Mouse (Mus musculus) forebrain, embryonic 11.5 days (tissue): ENCODE data around the gene Tnfrsf8. TPM values are rescaled to one million over a fixed set of nuclear protein-coding genes. Genes with fewer than 3 reads are reported as not detected.

Experiments
- ATAC-seq: fragments of 200-750 bp; cut with Nextera tagmentation; replicated peaks from 2 replicates; pipeline ENCODE4 v1.8.0; 2017; ENCODE audit warnings: moderate TSS enrichment; ENCODE audit not compliant: low FRiP score
- DNase-seq: peaks from one replicate; pipeline ENCODE4 v3.0.0-alpha.2; 2017; ENCODE audit warnings: low spot score
- H3K27ac ChIP-seq: fragments of 300-500 bp; sonication (generic); 2 replicates; pipeline ENCODE4 v1.5.1; 2014; ENCODE audit warnings: low read depth, low read length
- H3K27me3 ChIP-seq: fragments of 300-500 bp; sonication (generic); 2 replicates; pipeline ENCODE4 v1.6.1; 2014; ENCODE audit warnings: mild to moderate bottlenecking, low read length, mixed read lengths; ENCODE audit not compliant: control insufficient read depth, insufficient read depth
- H3K36me3 ChIP-seq: fragments of 300-500 bp; sonication (generic); 2 replicates; pipeline ENCODE4 v1.6.1; 2014; ENCODE audit warnings: mild to moderate bottlenecking, low read length, moderate library complexity, mixed read lengths; ENCODE audit not compliant: control insufficient read depth, insufficient read depth
- H3K4me1 ChIP-seq: fragments of 300-500 bp; sonication (generic); replicated peaks from 2 replicates; pipeline ENCODE4 v1.6.1; 2014; ENCODE audit warnings: low read length, mixed read lengths; ENCODE audit not compliant: control insufficient read depth, insufficient read depth
- H3K4me2 ChIP-seq: fragments of 300-500 bp; sonication (generic); 2 replicates; pipeline ENCODE4 v1.6.1; 2014; ENCODE audit warnings: low read depth, mild to moderate bottlenecking, low read length, moderate library complexity, mixed read lengths; ENCODE audit not compliant: severe bottlenecking
- H3K4me3 ChIP-seq: fragments of 300-500 bp; sonication (generic); 2 replicates; pipeline ENCODE4 v1.5.1; 2014; ENCODE audit warnings: low read depth, low read length
- H3K9ac ChIP-seq: fragments of 300-500 bp; sonication (generic); 2 replicates; pipeline ENCODE4 v1.6.1; 2014; ENCODE audit warnings: low read length
- H3K9me3 ChIP-seq: fragments of 300-500 bp; sonication (generic); 2 replicates; pipeline ENCODE4 v1.6.1; 2016; ENCODE audit warnings: low read length, mixed read lengths; ENCODE audit not compliant: control insufficient read depth
- WGBS: fragments of 180-500 bp; shearing (Covaris S2); extraction: QIAGEN DNeasy Blood & Tissue Kit; methylation state at CpG from one replicate; pipeline ENCODE4 v1.1.7; 2014; 5-methylcytosine and 5-hydroxymethylcytosine counted together
- polyA plus RNA-seq: library from polyadenylated mRNA; unstranded; fragments of >200 nt; fragmentation: Nextera tagmentation; extraction: Ambion mirVana; gene quantifications from 2 replicates; pipeline ENCODE4 v1.2.1, GENCODE M21; 2014

The Tnfrsf8 gene
- polyA plus RNA-seq, 1 experiment from 2014 or later = not detected

GRCm38 (mm10) chr4:145337906-145338858 is 23.2 kb upstream of the Tnfrsf8 start:
- no peak overlapping the region for H3K9ac ChIP-seq
- ATAC-seq (no peak), DNase-seq (no peak)
- H3K27me3 ChIP-seq = no peaks in the 10 kb centered on the region
- H3K4me3 ChIP-seq = no peak overlapping the region
- no peak overlapping the region for H3K4me2 ChIP-seq
- H3K4me1 ChIP-seq = no peaks in the 10 kb centered on the region
- H3K36me3 ChIP-seq = no peaks in the 10 kb centered on the region
- no peaks in the 10 kb centered on the region for H3K9me3 ChIP-seq
- 87% methylated on average over 9 of the region's 9 CpGs for WGBS
- no peak overlapping the region for H3K27ac ChIP-seq

GRCm38 (mm10) chr4:145336587-145336986 is 21.6 kb upstream of the Tnfrsf8 start:
- H3K4me3 ChIP-seq = no peak overlapping the region
- DNase-seq (no peak), ATAC-seq (no peak)
- no peaks in the 10 kb centered on the region for H3K4me1 ChIP-seq
- no peaks in the 10 kb centered on the region for H3K9me3 ChIP-seq
- no peaks in the 10 kb centered on the region for H3K27me3 ChIP-seq
- WGBS = 89% methylated on average over 5 of the region's 5 CpGs
- no peak overlapping the region for H3K27ac ChIP-seq
- H3K4me2 ChIP-seq = no peak overlapping the region
- no peak overlapping the region for H3K9ac ChIP-seq
- H3K36me3 ChIP-seq = no peaks in the 10 kb centered on the region

- H3K4me2 ChIP-seq = no peak overlapping the region
- no peaks in the 10 kb centered on the region for H3K36me3 ChIP-seq
- ATAC-seq = no peak
- H3K4me1 ChIP-seq = no peaks in the 10 kb centered on the region
- no peak overlapping the region for H3K9ac ChIP-seq
- no peak overlapping the region for H3K27ac ChIP-seq
- DNase-seq = no peak
- H3K9me3 ChIP-seq = no peaks in the 10 kb centered on the region
- no peak overlapping the region for H3K4me3 ChIP-seq
- no peaks in the 10 kb centered on the region for H3K27me3 ChIP-seq
- WGBS = 70% methylated on average over 1 of the region's 1 CpGs
Measured at GRCm38 (mm10) chr4:145336019-145336418, 21.1 kb upstream of the Tnfrsf8 start.

- ATAC-seq (no peak), DNase-seq (no peak)
- H3K4me3 ChIP-seq = no peak overlapping the region
- H3K4me1 ChIP-seq = no peaks in the 10 kb centered on the region
- WGBS = 74% methylated on average over 3 of the region's 3 CpGs
- H3K27ac ChIP-seq = no peak overlapping the region
- H3K9ac ChIP-seq = no peak overlapping the region
- no peaks in the 10 kb centered on the region for H3K27me3 ChIP-seq
- no peaks in the 10 kb centered on the region for H3K36me3 ChIP-seq
- H3K9me3 ChIP-seq = no peaks in the 10 kb centered on the region
- H3K4me2 ChIP-seq = no peak overlapping the region
Measured at GRCm38 (mm10) chr4:145323631-145324030, 8.7 kb upstream of the Tnfrsf8 start.

GRCm38 (mm10) chr4:145322995-145323627 is 8.1 kb upstream of the Tnfrsf8 start:
- no peaks in the 10 kb centered on the region for H3K36me3 ChIP-seq
- no peaks in the 10 kb centered on the region for H3K27me3 ChIP-seq
- WGBS = 87% methylated on average over 4 of the region's 8 CpGs
- H3K4me1 ChIP-seq = no peaks in the 10 kb centered on the region
- ATAC-seq = no peak
- H3K4me2 ChIP-seq = no peak overlapping the region
- no peak overlapping the region for H3K4me3 ChIP-seq
- no peak overlapping the region for H3K27ac ChIP-seq
- H3K9ac ChIP-seq = no peak overlapping the region
- DNase-seq = no peak
- no peaks in the 10 kb centered on the region for H3K9me3 ChIP-seq

GRCm38 (mm10) chr4:145322211-145322610 is 7.2 kb upstream of the Tnfrsf8 start:
- H3K36me3 ChIP-seq = no peaks in the 10 kb centered on the region
- H3K4me2 ChIP-seq = no peak overlapping the region
- no peak overlapping the region for H3K27ac ChIP-seq
- WGBS = 92% methylated on average over 5 of the region's 5 CpGs
- H3K4me1 ChIP-seq = no peaks in the 10 kb centered on the region
- H3K4me3 ChIP-seq = no peak overlapping the region
- no peak for ATAC-seq
- no peak overlapping the region for H3K9ac ChIP-seq
- H3K9me3 ChIP-seq = no peaks in the 10 kb centered on the region
- DNase-seq = no peak
- no peaks in the 10 kb centered on the region for H3K27me3 ChIP-seq

GRCm38 (mm10) chr4:145320624-145321023 is 5.7 kb upstream of the Tnfrsf8 start:
- WGBS = 75% methylated on average over 4 of the region's 4 CpGs

GRCm38 (mm10) chr4:145319274-145320226 is 4.6 kb upstream of the Tnfrsf8 start:
- H3K27ac ChIP-seq = no peak overlapping the region
- H3K27me3 ChIP-seq = no peaks in the 10 kb centered on the region
- no peak overlapping the region for H3K4me3 ChIP-seq
- no peak overlapping the region for H3K9ac ChIP-seq
- ATAC-seq = no peak
- DNase-seq = no peak
- 75% methylated on average over 4 of the region's 4 CpGs for WGBS
- no peaks in the 10 kb centered on the region for H3K36me3 ChIP-seq
- no peak overlapping the region for H3K4me2 ChIP-seq
- H3K9me3 ChIP-seq = no peaks in the 10 kb centered on the region
- no peaks in the 10 kb centered on the region for H3K4me1 ChIP-seq

More at GRCm38 (mm10) chr4:145320624-145321023, 5.7 kb upstream of the Tnfrsf8 start:
- ATAC-seq (no peak), DNase-seq (no peak)
- H3K4me1 ChIP-seq = no peaks in the 10 kb centered on the region
- H3K4me3 ChIP-seq = no peak overlapping the region
- no peaks in the 10 kb centered on the region for H3K9me3 ChIP-seq
- no peak overlapping the region for H3K4me2 ChIP-seq
- no peak overlapping the region for H3K9ac ChIP-seq
- no peaks in the 10 kb centered on the region for H3K36me3 ChIP-seq
- no peak overlapping the region for H3K27ac ChIP-seq
- no peaks in the 10 kb centered on the region for H3K27me3 ChIP-seq
